Mouse (Mus musculus): ENCODE results near the gene Vmn1r113.
"Not testable (repeated sequence)": the region's sequence is repeated elsewhere in the genome, so short reads cannot be mapped to it uniquely, and the experiment has no call there.

- not testable (repeated sequence) for TF ChIP-seq POLR2A (IDR thresholded peaks at IDR 0.05; ENCODE audit: borderline replicate concordance, low read depth, low read length); CTCF (IDR thresholded peaks at IDR 0.05; ENCODE audit: low read depth, low read length)
These were observed 25.0 kb downstream of the Vmn1r113 start, which contains the start of gene Vmn1r114 for GRCm38 (mm10) chr7:20812086-20812485.

Data from bone marrow macrophage, adult 2 months (primary cell).